Mouse (Mus musculus): ENCODE results near the gene RPS10-NUDT3. TPM values are rescaled to one million over a fixed set of nuclear protein-coding genes. Genes with fewer than 3 reads are reported as not detected.

The RPS10-NUDT3 gene
- total RNA-seq, 4 experiments from 2014 or later, result not detected

GRCm38 (mm10) chr17:27573772-27574320, 61.2 kb downstream of the RPS10-NUDT3 start:
- DNase-seq, result no peak

DNA sequence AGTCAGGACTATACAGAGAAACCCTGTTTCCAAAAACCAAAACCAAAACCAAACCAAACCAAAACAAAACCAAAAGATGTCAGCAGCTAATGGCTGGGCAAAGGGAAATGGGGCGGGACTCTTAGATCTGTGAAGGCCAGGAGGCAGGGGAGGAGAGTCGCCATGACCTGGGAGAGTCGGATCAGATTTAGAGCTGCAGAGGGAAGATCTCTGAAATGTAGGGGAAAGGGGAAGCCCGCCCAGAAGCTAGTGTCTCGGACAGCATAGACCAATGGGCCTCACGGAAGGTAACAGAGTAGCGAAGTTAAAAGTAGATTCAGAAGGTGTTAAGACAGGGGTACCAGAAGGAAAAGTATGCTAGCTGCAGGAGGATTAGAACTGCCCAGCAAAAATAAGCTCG, 63.7 kb downstream of the RPS10-NUDT3 start:
- DNase-seq, result no peak

- DNase-seq, result no peak
These were observed 66.8 kb downstream of the RPS10-NUDT3 start for GRCm38 (mm10) chr17:27568228-27568627.

- no peak for DNase-seq
These were observed 69.1 kb downstream of the RPS10-NUDT3 start for GRCm38 (mm10) chr17:27565942-27566267.

DNA sequence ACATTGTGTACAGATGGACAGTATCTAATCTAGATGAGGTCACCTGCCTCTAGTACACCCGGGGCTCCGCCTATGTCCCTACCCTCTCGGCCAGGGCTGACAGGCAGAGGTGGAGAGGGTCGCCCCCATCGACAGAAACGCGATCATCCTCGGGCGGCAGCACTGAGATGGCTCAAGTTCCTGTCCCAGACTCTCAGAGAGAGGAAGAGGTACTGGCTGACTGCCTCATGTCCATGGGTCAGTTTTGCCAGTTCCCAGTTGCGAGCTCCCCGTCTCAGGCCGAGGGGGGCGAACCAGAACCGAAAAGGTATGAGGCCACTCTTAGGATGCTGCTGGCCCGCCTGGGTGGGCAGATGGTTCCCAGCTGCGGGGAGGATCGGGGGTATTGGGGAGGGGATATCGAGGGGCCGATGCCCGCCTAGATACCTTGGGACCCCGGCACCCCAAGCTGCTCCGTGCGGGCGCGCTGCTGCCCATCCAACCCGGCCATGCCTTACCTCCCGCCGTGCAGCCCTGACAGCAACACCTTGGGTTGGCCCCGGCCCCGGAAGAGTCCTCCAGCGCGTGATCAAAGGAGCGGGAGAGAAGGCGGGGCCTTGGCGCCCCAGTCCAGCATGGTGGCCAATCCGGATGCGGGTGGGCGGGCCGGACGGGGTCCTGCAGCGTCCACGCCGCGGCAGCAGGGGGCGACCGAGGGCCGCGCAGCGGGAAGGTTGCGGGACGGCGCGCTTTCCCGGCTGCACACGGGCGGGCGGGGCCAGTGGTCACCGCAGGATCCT, 69.7 kb downstream of the RPS10-NUDT3 start, which contains the start of gene AI413582:
AI413582 (minus strand) TSS at position 594 of the 779 bp plus-strand sequence.
- DNase-seq, result peak; percentile 92

- DNase-seq, result no peak
These were observed 70.4 kb downstream of the RPS10-NUDT3 start for GRCm38 (mm10) chr17:27564391-27565162.

GRCm38 (mm10) chr17:27563771-27564244, 71.2 kb downstream of the RPS10-NUDT3 start:
- no peak for DNase-seq

DNA sequence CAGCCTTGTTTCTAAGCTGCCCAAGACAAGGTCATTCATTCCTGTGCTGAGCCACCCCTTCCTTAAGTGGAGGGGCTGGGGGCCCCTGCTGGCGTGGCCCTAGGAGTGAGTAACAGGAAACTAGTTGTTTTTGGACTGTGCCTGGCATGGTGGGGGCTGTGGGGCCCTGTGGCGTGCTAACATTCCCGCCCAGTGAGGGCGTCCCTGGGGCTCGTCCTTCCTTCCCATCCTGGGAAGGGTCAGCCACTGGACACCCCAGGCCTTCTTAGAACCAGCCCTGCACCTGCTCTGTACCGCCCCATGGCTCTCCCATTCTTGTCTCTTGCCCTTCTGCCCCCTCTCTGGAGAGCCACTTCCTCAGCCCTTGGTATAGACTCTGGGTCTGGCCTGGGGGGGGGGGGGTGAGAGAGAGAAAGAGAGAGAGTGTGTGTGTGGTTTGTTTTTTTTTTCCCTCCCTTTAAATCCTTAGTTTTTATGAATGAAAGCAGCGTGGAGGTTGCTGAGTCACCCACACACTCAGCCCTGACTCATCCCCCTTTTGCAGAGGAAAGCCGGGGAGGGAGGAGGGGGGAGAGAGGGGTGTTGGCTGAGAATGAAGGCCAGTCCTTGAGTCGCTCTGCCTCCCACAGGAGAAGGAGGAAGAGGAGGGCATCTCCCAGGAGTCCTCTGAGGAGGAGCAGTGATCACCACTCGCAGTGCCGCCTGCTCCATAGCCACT, 73.1 kb downstream of the RPS10-NUDT3 start:
- DNase-seq, result peak; percentile 84

DNA sequence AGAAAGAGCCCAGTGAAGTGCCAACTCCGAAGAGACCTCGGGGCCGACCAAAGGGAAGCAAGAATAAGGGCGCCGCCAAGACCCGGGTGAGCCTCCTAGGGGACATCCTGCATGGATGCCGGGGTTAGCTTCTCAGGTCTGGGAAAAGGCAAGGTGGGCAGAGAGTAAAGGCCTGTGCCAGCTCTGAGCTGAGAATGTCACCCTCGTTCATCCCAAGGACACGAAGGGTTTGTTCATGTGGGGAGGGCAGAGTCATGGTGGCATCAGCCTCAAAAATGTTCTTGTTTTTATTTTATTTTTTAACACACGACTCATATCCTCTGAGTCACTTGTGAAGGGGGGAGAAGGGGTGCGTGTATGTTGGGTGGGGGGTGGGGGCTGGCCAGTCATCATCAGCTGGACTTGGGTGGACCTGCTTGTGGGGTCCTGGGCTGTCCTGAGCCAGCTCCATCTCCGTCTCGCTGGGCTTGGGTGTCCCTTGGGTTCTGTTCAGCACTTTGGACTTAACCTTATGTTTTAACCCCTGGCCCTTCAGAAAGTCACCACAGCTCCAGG, 74.0 kb downstream of the RPS10-NUDT3 start:
- DNase-seq, result no peak

- DNase-seq, result no peak
These were observed 75.4 kb downstream of the RPS10-NUDT3 start for GRCm38 (mm10) chr17:27559596-27559995.

DNA sequence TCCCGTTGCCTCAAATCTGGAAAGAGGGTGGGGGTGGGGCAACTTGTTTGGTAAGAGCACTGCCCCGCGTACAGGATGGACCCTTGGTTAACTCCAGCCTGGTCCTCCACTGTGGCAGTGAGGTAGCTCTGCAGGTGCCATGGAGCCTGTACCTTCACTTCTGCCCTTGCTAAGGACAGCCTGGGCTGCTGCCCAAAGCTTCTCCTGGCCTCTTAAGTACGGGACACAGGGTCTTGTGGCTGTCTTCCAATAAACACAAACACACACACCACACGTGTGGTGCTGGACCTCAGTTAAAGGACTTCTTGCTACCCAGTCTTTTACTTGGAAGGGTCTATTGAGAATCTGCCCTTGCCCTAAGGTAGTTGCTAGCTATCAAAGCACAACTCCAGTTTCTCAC, 76.2 kb downstream of the RPS10-NUDT3 start:
- DNase-seq, result no peak

DNA sequence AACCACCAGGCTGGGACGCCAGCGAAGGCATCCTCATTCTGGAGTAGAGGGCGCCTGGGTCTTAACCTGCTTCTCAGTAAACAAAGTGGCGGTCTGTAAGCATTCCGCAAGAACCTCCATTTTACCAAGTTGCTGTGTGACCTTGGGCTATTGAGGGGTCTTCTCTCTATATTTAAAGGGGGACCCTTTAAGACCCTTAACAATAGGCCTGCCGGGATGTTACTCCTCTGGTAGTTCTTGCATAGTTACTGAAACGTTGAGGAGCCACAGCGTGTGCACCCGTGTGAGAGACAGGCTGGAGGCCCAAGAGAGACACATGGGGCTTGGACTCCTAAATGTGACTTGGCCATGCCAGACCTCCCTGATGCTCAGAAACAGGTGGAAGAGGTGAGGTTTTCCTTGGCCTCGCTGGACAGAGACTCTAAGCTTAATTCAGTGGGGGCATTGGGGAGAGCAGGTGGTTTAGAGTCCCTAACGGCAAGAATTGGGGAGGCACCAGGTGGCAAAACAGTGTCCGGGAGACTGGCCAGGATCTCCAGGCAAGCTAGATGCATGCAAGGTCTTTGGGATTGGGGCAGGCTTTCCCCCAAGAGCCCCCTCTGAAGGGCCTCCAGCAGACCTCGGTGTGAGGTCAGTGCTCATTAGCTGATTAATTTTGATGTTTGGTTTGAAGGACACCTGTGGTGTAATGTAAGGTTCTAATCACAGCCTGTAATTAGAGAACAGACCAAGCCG, 76.9 kb downstream of the RPS10-NUDT3 start:
- DNase-seq, result no peak

GRCm38 (mm10) chr17:27557181-27557926, 77.7 kb downstream of the RPS10-NUDT3 start:
- DNase-seq, result no peak

DNA sequence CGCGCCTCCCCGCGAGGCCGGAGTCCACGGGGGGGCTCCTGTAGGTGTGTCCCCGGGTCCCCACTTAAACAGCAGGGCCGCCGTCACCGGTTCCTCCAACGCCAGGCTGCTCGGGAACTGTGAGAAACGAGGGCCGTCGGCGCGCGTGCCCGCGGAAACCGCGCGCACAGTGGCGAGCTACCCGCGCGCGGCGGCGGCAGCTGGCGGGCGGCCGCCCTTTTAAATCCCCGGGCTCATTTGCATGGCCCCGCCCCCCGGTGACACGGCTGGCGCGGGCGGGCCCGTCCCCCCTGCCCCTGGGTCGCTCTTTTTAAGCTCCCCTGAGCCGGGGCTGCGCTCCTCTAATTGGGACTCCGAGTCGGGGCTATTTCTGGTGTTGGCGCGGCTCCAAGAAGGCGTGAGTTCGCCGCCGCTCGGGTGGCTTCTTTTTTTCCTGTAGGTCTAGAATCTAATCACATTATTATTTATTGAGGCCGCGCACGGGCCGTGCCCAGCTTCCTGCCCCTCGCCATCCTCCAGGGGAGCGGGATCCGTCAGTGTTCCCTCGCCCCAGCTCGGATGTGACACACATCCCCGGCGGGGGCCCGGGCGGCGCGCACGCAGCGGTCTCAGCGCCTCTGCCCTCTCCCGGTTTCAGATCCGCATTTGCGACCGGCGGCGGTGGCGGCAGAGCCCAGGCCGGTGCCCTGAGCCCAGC, 78.6 kb downstream of the RPS10-NUDT3 start, which contains the start of gene Hmga1:
Hmga1 (plus strand) TSS at position 183 of the 697 bp plus-strand sequence.
- DNase-seq, result peak; percentile 67

- no peak for DNase-seq
These were observed 79.4 kb downstream of the RPS10-NUDT3 start for GRCm38 (mm10) chr17:27555512-27556172.

DNA sequence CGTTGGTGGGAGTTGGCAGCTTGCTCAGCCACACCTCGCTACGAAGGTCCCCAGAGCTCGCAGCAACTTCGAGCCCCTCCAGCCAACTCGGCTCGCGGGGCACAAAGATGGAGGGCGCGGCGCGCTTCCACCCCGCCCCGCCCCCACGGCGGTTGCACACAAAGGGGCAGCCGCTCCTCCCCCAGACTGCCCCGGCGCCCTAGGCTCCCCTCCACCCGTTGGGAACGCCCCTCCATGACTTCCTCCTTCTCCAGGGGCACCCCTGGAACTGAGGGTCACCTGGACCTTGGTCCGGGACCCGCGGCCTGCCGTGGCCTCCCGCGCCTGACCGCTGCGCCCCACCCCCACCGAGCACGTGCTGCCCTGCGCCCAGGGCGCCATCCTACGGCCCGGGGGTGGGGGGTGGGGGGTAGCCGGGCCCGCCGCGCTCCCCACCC, 79.9 kb downstream of the RPS10-NUDT3 start:
- DNase-seq, result no peak

DNA sequence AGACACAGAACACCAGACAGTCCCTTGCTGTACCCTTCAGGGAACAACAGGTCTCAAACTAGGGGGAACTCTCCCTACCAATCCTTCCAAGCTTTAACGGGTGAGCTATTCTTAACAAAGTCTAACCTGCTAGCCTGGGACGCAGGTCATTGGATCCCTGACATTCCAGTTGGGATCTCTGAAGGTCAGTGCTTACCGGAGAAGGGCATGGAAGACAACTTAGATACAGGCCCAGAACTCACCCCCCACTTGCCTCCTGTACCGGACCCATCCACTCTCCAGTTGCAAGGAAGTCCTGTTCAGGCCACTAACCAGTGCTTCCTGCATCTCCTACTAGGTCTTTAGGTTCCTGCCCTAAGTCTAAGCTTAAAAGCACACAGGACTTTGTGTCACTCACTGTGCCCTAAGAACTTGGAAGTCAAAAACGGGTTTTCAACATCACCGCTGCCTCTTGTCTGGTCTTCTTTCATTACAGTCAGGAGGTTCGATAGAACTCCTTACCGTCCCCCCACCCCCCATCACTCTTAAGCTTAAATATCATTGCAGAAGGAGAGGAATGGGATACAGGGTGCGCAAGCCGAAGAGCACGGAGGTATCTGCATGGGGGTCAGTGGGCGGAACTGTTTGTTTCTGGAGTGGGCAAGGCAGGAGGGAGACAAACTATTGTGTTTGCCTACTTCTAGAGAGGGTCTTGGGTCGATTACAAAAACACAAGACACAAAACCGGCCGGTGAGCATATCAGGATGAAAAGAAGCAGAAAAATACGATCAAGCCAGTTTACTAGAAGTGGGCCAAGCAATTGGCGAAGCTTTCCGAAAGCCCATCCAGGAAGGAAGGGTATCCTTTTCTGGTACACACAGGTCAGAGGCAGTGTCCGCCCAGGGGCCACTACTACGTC, 80.7 kb downstream of the RPS10-NUDT3 start:
- DNase-seq, result no peak
